Mouse (Mus musculus) forebrain, embryonic 11.5 days (tissue): ENCODE measurements at regions not wholly inside any gene's neighbourhood (a gene's known extent, or its start where the extent isn't known, plus 50 kb on each side); places are given as distances from the start of the nearest gene placed in this dataset.
A peak's percentile ranks its signal among the peaks of the same experiment; 100 is the strongest.

Experiments
- ATAC-seq: fragments of 200-750 bp; cut with Nextera tagmentation; replicated peaks from 2 replicates; pipeline ENCODE4 v1.8.0; 2017; ENCODE audit warnings: moderate TSS enrichment; ENCODE audit not compliant: low FRiP score
- DNase-seq: peaks from one replicate; pipeline ENCODE4 v3.0.0-alpha.2; 2017; ENCODE audit warnings: low spot score
- H3K27ac ChIP-seq: fragments of 300-500 bp; sonication (generic); 2 replicates; pipeline ENCODE4 v1.5.1; 2014; ENCODE audit warnings: low read depth, low read length
- H3K27me3 ChIP-seq: fragments of 300-500 bp; sonication (generic); 2 replicates; pipeline ENCODE4 v1.6.1; 2014; ENCODE audit warnings: mild to moderate bottlenecking, low read length, mixed read lengths; ENCODE audit not compliant: control insufficient read depth, insufficient read depth
- H3K36me3 ChIP-seq: fragments of 300-500 bp; sonication (generic); 2 replicates; pipeline ENCODE4 v1.6.1; 2014; ENCODE audit warnings: mild to moderate bottlenecking, low read length, moderate library complexity, mixed read lengths; ENCODE audit not compliant: control insufficient read depth, insufficient read depth
- H3K4me1 ChIP-seq: fragments of 300-500 bp; sonication (generic); replicated peaks from 2 replicates; pipeline ENCODE4 v1.6.1; 2014; ENCODE audit warnings: low read length, mixed read lengths; ENCODE audit not compliant: control insufficient read depth, insufficient read depth
- H3K4me2 ChIP-seq: fragments of 300-500 bp; sonication (generic); 2 replicates; pipeline ENCODE4 v1.6.1; 2014; ENCODE audit warnings: low read depth, mild to moderate bottlenecking, low read length, moderate library complexity, mixed read lengths; ENCODE audit not compliant: severe bottlenecking
- H3K4me3 ChIP-seq: fragments of 300-500 bp; sonication (generic); 2 replicates; pipeline ENCODE4 v1.5.1; 2014; ENCODE audit warnings: low read depth, low read length
- H3K9ac ChIP-seq: fragments of 300-500 bp; sonication (generic); 2 replicates; pipeline ENCODE4 v1.6.1; 2014; ENCODE audit warnings: low read length
- H3K9me3 ChIP-seq: fragments of 300-500 bp; sonication (generic); 2 replicates; pipeline ENCODE4 v1.6.1; 2016; ENCODE audit warnings: low read length, mixed read lengths; ENCODE audit not compliant: control insufficient read depth
- WGBS: fragments of 180-500 bp; shearing (Covaris S2); extraction: QIAGEN DNeasy Blood & Tissue Kit; methylation state at CpG from one replicate; pipeline ENCODE4 v1.1.7; 2014; 5-methylcytosine and 5-hydroxymethylcytosine counted together

- H3K27me3 ChIP-seq: no peaks in the 10 kb centered on the region
- no peak overlapping the region for H3K4me3 ChIP-seq
- no peaks in the 10 kb centered on the region for H3K36me3 ChIP-seq
- H3K27ac ChIP-seq: no peak overlapping the region
- no peaks in the 10 kb centered on the region for H3K4me1 ChIP-seq
- no peaks in the 10 kb centered on the region for H3K9me3 ChIP-seq
- no peak overlapping the region for H3K4me2 ChIP-seq
- H3K9ac ChIP-seq: no peak overlapping the region
- WGBS: 92% methylated on average over 5 of the region's 5 CpGs
- no peak for ATAC-seq
- no peak for DNase-seq
These were observed 75.7 kb upstream of the Zfp280d start for GRCm38 (mm10) chr9:72198976-72199375.

- H3K36me3 ChIP-seq: no peaks in the 10 kb centered on the region
- DNase-seq: no peak
- 88% methylated on average over 2 of the region's 2 CpGs for WGBS
These were observed 70.2 kb upstream of the Zfp280d start for GRCm38 (mm10) chr9:72204357-72204905.

DNA sequence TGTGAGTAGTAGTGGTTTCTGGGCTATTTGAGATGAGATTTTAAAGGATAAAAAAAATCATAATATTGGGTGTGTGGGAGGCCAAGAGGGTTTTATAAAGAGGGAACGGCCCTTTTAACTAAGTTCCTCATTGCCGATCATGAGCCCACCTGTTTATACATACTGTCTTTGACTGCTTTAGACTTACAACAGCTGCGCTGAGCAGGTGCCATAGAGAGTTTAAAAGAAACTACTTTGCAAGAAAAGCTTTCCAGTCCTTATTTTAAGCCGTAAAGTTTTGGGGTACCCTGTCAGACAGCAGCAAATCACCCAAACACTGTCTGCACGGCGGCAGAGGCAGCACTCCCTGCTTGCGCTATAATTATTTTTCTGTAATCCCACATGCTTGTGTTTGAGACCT, 68.8 kb upstream of the Zfp280d start:
- ATAC-seq (no peak), DNase-seq (no peak)
- Histone ChIP-seq H3K4me3 (no peak overlapping the region), H3K9ac (no peak overlapping the region), H3K9me3 (no peaks in the 10 kb centered on the region), H3K27me3 (no peaks in the 10 kb centered on the region), H3K27ac (no peak overlapping the region), H3K4me2 (no peak overlapping the region), H3K36me3 (no peaks in the 10 kb centered on the region), H3K4me1 (no peaks in the 10 kb centered on the region)
- 90% methylated on average over 7 of the region's 7 CpGs for WGBS

More at GRCm38 (mm10) chr9:72204357-72204905, 70.2 kb upstream of the Zfp280d start:
- Histone ChIP-seq H3K4me2 (no peak overlapping the region), H3K27me3 (no peaks in the 10 kb centered on the region), H3K4me1 (no peaks in the 10 kb centered on the region), H3K4me3 (no peak overlapping the region), H3K9me3 (no peaks in the 10 kb centered on the region), H3K9ac (no peak overlapping the region), H3K27ac (no peak overlapping the region)
- no peak for ATAC-seq

GRCm38 (mm10) chr9:72206911-72207310, 67.7 kb upstream of the Zfp280d start:
- no peak overlapping the region for H3K27ac ChIP-seq
- 82% methylated on average over 2 of the region's 2 CpGs for WGBS
- no peaks in the 10 kb centered on the region for H3K36me3 ChIP-seq
- no peaks in the 10 kb centered on the region for H3K4me1 ChIP-seq
- H3K9me3 ChIP-seq: no peaks in the 10 kb centered on the region
- ATAC-seq (no peak), DNase-seq (no peak)
- H3K9ac ChIP-seq: no peak overlapping the region
- H3K27me3 ChIP-seq: no peaks in the 10 kb centered on the region
- no peak overlapping the region for H3K4me3 ChIP-seq
- H3K4me2 ChIP-seq: no peak overlapping the region

GRCm38 (mm10) chr9:72208296-72208695, 66.4 kb upstream of the Zfp280d start:
- 54% methylated on average over 7 of the region's 7 CpGs for WGBS
- H3K9me3 ChIP-seq: no peaks in the 10 kb centered on the region

DNA sequence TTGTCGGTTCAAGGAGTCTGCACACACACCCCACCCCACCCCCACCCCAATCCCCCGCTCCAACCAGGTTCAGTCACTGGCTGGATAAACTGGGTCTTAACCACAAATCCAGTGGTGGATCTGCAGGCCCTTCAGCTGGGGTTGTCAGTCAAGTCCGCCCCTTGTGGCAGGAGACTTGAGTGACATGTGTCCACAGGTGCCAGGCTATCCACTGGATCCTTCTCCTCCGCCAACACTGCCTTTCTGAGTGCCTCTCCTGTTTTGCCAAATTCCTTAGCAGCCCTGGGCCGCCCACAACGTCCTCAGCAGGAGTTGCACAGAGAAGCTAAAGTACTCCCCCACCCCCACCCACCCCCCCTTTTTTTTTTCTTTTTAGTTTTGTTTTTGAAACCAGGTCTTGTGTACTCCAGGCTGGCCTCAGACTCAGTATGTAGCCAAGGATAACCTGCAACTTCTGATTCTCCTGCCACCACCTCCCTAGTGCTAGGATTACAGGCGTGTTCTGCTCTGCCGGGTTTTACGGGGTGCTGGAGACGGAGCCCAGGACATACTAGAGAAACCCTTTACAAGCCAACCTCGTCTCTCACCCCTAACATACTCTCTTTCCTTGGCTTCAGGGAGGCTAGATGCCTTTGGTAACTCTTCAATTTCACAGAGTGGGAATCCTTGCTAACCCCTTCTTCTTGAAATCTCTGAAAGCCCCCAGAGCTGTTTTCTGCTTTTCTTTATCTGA, 57.2 kb upstream of the Zfp280d start:
- H3K27me3 ChIP-seq: no peaks in the 10 kb centered on the region
- no peak overlapping the region for H3K27ac ChIP-seq
- no peak overlapping the region for H3K9ac ChIP-seq
- no peak for ATAC-seq
- no peaks in the 10 kb centered on the region for H3K9me3 ChIP-seq
- no peak for DNase-seq
- no peak overlapping the region for H3K4me3 ChIP-seq
- no peaks in the 10 kb centered on the region for H3K4me1 ChIP-seq
- no peaks in the 10 kb centered on the region for H3K36me3 ChIP-seq
- no peak overlapping the region for H3K4me2 ChIP-seq
- WGBS: 62% methylated on average over 11 of the region's 11 CpGs

More at GRCm38 (mm10) chr9:72208296-72208695, 66.4 kb upstream of the Zfp280d start:
- H3K4me1 ChIP-seq: no peaks in the 10 kb centered on the region
- no peaks in the 10 kb centered on the region for H3K27me3 ChIP-seq
- no peak overlapping the region for H3K4me3 ChIP-seq
- no peak overlapping the region for H3K27ac ChIP-seq
- no peak for DNase-seq
- no peak overlapping the region for H3K9ac ChIP-seq
- H3K36me3 ChIP-seq: no peaks in the 10 kb centered on the region
- no peak overlapping the region for H3K4me2 ChIP-seq
- ATAC-seq: no peak

DNA sequence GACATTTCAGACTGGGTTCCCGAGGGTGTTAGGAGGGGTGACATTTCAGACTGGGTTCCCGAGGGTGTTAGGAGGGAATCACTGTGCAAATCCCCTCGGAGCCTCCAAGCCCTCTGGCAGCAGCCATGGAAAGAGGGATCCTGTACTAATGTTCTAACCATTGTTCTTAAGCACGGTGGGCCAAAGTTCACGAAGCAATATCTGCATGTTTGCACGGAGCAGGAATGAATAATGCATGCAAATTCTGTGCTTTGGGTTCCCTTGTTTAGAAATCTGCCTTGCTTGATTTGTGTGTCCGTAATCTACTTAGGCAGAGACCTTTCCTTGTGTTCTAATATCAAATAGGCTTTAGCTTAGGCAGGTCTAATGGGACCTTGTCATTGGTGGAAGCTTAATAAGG, 55.9 kb upstream of the Zfp280d start:
- H3K27ac ChIP-seq: no peak overlapping the region
- H3K9me3 ChIP-seq: no peaks in the 10 kb centered on the region
- no peak overlapping the region for H3K9ac ChIP-seq
- no peak overlapping the region for H3K4me2 ChIP-seq
- H3K36me3 ChIP-seq: no peaks in the 10 kb centered on the region
- no peak for ATAC-seq
- no peaks in the 10 kb centered on the region for H3K27me3 ChIP-seq
- no peaks in the 10 kb centered on the region for H3K4me1 ChIP-seq
- 60% methylated on average over 7 of the region's 7 CpGs for whole genome bisulfite sequencing
- no peak overlapping the region for H3K4me3 ChIP-seq
- no peak for DNase-seq

- ATAC-seq (no peak), DNase-seq (no peak)
- Histone ChIP-seq H3K9ac (no peak overlapping the region), H3K9me3 (no peaks in the 10 kb centered on the region), H3K27ac (no peak overlapping the region), H3K36me3 (no peaks in the 10 kb centered on the region), H3K4me1 (no peaks in the 10 kb centered on the region), H3K4me2 (no peak overlapping the region), H3K4me3 (no peak overlapping the region), H3K27me3 (no peaks in the 10 kb centered on the region)
- 88% methylated on average over 12 of the region's 12 CpGs for WGBS
These were observed 54.8 kb upstream of the Zfp280d start for GRCm38 (mm10) chr9:72219892-72220291.

DNA sequence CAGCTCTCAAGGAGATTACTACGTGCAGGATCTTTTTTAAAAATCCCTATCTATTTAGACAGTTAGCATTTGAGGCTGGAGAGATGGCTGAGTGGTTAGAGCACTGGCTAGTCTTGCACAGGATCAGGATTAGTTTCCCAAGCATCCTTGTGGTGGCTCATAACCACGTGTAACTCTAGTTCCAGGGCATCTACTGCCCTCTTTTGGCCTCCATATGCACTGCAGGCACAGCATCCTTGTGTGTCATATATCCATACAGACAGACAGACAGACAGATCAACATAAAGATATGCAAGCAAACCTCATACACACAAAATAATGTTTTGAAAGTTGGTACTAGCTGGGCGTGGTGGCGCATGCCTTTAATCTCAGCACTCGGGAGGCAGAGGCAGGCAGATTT, 53.3 kb upstream of the Zfp280d start:
- no peaks in the 10 kb centered on the region for H3K36me3 ChIP-seq
- no peaks in the 10 kb centered on the region for H3K27me3 ChIP-seq
- no peak overlapping the region for H3K4me3 ChIP-seq
- H3K27ac ChIP-seq: no peak overlapping the region
- no peak overlapping the region for H3K9ac ChIP-seq
- H3K4me2 ChIP-seq: no peak overlapping the region
- no peaks in the 10 kb centered on the region for H3K9me3 ChIP-seq
- WGBS: 87% methylated on average over 5 of the region's 5 CpGs
- ATAC-seq (no peak), DNase-seq (peak; percentile 52)
- no peaks in the 10 kb centered on the region for H3K4me1 ChIP-seq
